Mouse (Mus musculus) embryonic facial prominence, embryonic 14.5 days (tissue): ENCODE measurements at regions not wholly inside any gene's neighbourhood (a gene's known extent, or its start where the extent isn't known, plus 50 kb on each side); places are given as distances from the start of the nearest gene placed in this dataset.

Experiments used
- ATAC-seq: fragments of 200-750 bp; cut with Nextera tagmentation; 2 replicates; pipeline ENCODE4 v1.8.0; 2017; ENCODE audit warnings: low read depth, moderate number of reproducible peaks, moderate TSS enrichment
- DNase-seq: peaks from one replicate; pipeline ENCODE4 v3.0.0-alpha.2; 2015; ENCODE audit warnings: low spot score
- H3K27ac ChIP-seq: fragments of 300-500 bp; sonication (generic); replicated peaks from 2 replicates; pipeline ENCODE4 v1.5.1; 2014; ENCODE audit warnings: low read depth, mild to moderate bottlenecking, low read length, moderate library complexity
- H3K27me3 ChIP-seq: fragments of 300-500 bp; sonication (generic); replicated peaks from 2 replicates; pipeline ENCODE4 v1.6.1; 2014; ENCODE audit warnings: low read length; ENCODE audit not compliant: control insufficient read depth, insufficient read depth
- H3K36me3 ChIP-seq: fragments of 300-500 bp; sonication (generic); 2 replicates; pipeline ENCODE4 v1.6.1; 2014; ENCODE audit warnings: low read length, mixed read lengths; ENCODE audit not compliant: control insufficient read depth, insufficient read depth
- H3K4me1 ChIP-seq: fragments of 300-500 bp; sonication (generic); 2 replicates; pipeline ENCODE4 v1.6.1; 2014; ENCODE audit warnings: antibody characterized with exemption, low read length; ENCODE audit not compliant: control insufficient read depth, insufficient read depth
- H3K4me2 ChIP-seq: fragments of 300-500 bp; sonication (generic); 2 replicates; pipeline ENCODE4 v1.6.1; 2014; ENCODE audit warnings: low read depth, mild to moderate bottlenecking, low read length, moderate library complexity, mixed read lengths
- H3K4me3 ChIP-seq: fragments of 300-500 bp; sonication (generic); 2 replicates; pipeline ENCODE4 v1.5.1; 2014; ENCODE audit warnings: low read depth, mild to moderate bottlenecking, low read length
- H3K9ac ChIP-seq: fragments of 300-500 bp; sonication (generic); 2 replicates; pipeline ENCODE4 v1.6.1; 2014; ENCODE audit warnings: low read depth, mild to moderate bottlenecking, low read length, moderate library complexity, mixed read lengths
- H3K9me3 ChIP-seq: fragments of 300-500 bp; sonication (generic); 2 replicates; pipeline ENCODE4 v1.6.1; 2016; ENCODE audit warnings: low read length; ENCODE audit not compliant: control insufficient read depth
- WGBS: fragments of 180-500 bp; shearing (Covaris S2); extraction: QIAGEN DNeasy Blood & Tissue Kit; methylation state at CpG from one replicate; pipeline ENCODE4 v1.1.7; 2014; 5-methylcytosine and 5-hydroxymethylcytosine counted together

DNA sequence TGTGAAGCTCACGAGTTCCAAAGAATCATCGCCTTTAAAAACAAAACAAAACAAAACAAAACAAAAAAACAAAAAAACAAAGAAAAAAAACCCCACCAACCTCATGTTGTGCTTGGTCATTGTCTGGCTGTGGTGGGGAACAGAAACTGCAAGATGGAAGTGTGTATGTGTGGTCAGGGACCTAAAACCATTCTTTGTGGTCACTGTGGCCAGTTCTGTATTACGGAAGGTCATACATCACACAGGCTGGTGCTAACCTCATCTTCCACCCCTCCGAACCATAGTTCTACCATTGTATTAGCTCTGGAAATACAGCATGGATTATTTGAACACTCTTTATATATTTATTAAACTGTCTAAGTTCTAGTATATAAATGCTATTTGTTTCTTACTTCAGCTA, 173.2 kb downstream of the Ndfip2 start:
- H3K4me1 ChIP-seq = peaks cover 18% of the 10 kb centered on the region
- DNase-seq = no peak
- no peaks in the 10 kb centered on the region for H3K36me3 ChIP-seq
- no peak overlapping the region for H3K4me2 ChIP-seq
- no peak overlapping the region for H3K9ac ChIP-seq
- H3K27me3 ChIP-seq = no peaks in the 10 kb centered on the region
- no peak overlapping the region for H3K27ac ChIP-seq
- 93% methylated on average over 4 of the region's 4 CpGs for WGBS
- no peak overlapping the region for H3K4me3 ChIP-seq
- H3K9me3 ChIP-seq = no peaks in the 10 kb centered on the region
- ATAC-seq = no peak

DNA sequence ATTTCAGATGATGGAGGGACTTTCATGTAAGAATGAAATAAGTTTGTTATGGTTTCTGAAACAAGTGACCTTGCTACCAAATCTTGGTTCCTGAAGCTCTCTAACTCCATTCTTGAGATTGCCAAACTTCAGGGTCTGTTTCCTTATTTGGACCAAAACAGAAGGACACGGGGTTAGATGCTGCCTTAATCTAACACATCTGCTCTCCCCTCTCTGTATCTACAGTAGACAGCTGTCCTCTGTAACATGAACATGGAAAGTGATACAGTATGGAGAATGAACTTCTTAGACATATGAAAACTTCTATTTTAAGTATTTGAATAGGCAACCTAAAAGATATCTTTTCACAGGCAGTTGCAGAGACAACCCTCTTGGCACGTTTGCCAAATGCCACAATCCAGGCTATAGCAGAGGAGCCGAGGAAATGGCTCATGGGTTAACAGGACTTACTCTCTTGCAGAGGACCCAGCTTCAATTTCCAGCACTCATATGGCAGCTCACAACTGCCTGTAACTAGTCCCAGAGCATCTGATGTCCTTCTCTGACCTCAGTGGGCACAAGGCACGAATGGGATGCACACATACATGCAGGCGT, 171.4 kb downstream of the Ndfip2 start:
- no peaks in the 10 kb centered on the region for H3K36me3 ChIP-seq
- peak; percentile 65 for DNase-seq
- no peak overlapping the region for H3K9ac ChIP-seq
- peak; percentile 64 for ATAC-seq
- no peak overlapping the region for H3K27ac ChIP-seq
- H3K9me3 ChIP-seq = no peaks in the 10 kb centered on the region
- H3K4me3 ChIP-seq = no peak overlapping the region
- H3K4me1 ChIP-seq = peaks cover 25% of the 10 kb centered on the region
- H3K4me2 ChIP-seq = no peak overlapping the region
- H3K27me3 ChIP-seq = no peaks in the 10 kb centered on the region
- 65% methylated on average over 5 of the region's 5 CpGs for WGBS

DNA sequence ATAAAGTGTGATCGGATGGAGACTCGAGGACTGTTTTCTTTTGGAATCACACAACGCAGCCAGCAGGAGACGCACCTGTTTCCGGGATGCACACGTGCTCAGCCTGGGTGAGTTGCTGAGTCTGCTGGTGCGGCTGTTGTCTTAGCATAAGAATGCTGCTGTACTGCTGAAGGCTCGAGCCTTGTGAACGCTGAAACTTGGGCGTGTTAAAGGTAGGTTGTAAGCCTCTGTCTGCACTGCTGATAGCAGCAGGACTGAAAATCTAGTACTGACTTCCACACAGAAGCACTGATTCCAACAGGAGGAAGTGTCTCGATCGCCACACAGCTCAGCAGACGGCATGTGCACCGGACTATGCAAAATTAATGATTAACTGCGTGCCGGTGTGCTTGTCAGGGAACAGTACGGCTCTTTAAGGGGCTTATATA, 169.1 kb downstream of the Ndfip2 start:
- H3K9ac ChIP-seq = no peak overlapping the region
- peak overlapping the region; percentile 4; the same call in 1 of the 2 replicates for H3K4me3 ChIP-seq
- H3K27me3 ChIP-seq = no peaks in the 10 kb centered on the region
- DNase-seq = peak; percentile 85
- no peaks in the 10 kb centered on the region for H3K36me3 ChIP-seq
- peak overlapping the region; percentile 43 for H3K4me2 ChIP-seq
- WGBS = 32% methylated on average over 17 of the region's 17 CpGs
- H3K9me3 ChIP-seq = no peaks in the 10 kb centered on the region
- ATAC-seq = peak; percentile 89
- H3K4me1 ChIP-seq = peaks cover 25% of the 10 kb centered on the region
- H3K27ac ChIP-seq = peak overlapping the region; percentile 72

DNA sequence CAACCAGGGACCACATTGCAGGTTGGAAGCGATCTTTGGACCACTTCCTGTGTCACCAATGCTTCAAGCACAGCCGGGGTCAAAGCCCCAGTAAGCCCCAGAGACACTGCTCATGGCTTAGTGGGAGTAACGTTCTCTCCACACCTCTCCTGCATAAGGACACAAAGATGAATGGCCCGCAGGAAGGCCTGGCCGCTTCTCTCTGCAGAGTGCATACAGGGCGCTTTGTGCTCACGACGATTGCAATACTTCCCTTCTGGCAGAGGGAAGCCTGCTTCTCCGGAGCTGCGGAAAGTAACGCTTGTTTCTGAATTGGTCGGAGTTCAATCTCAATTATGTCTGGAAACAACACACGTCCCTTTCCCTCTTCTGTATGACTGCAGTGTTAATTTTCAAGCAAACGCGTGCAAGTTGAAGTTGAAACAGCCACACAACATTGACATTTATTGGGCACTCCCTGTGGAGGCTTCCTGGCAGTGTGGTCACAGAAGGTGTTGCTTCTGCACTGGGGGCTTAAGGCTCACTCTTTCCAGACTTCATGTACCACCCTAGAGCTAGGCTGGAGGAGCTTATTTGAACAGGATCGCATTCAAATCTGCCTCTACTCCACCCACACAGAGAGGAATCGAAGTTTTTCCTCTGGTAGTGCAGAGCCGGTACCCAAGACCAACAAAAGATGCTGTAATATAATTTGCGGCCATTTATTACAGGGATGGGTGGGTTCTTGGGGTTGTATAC, 168.4 kb downstream of the Ndfip2 start:
- ATAC-seq = peak; percentile 70; the same call in 1 of the 2 replicates
- Histone ChIP-seq H3K9ac (no peak overlapping the region), H3K4me2 (peak overlapping the region; percentile 43), H3K36me3 (no peaks in the 10 kb centered on the region), H3K27me3 (no peaks in the 10 kb centered on the region), H3K4me1 (peaks cover 25% of the 10 kb centered on the region), H3K27ac (peak overlapping the region; percentile 72), H3K9me3 (no peaks in the 10 kb centered on the region), H3K4me3 (no peak overlapping the region)
- 46% methylated on average over 19 of the region's 19 CpGs for WGBS
- DNase-seq = peak; percentile 70

DNA sequence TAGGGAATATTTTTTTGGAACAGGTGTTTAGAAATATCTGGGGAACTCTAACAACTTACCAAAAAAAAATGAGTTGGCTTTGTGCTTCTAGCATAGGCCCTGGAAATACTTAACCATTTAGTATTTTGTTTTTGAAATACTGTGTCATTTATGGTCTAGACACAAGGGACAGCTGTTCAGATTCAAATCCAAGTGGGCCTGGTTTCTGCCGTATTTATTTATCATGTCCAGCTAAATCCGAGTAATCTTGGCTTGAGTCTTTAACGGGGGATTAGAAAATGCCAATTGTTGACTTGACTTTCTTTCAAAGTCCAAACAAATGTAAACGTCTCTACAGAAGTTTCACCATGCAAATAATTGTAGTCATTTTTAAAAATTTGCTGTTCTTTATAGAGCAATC, 159.6 kb downstream of the Ndfip2 start:
- 28% methylated on average over 4 of the region's 4 CpGs for WGBS
- peak; percentile 63 for DNase-seq

DNA sequence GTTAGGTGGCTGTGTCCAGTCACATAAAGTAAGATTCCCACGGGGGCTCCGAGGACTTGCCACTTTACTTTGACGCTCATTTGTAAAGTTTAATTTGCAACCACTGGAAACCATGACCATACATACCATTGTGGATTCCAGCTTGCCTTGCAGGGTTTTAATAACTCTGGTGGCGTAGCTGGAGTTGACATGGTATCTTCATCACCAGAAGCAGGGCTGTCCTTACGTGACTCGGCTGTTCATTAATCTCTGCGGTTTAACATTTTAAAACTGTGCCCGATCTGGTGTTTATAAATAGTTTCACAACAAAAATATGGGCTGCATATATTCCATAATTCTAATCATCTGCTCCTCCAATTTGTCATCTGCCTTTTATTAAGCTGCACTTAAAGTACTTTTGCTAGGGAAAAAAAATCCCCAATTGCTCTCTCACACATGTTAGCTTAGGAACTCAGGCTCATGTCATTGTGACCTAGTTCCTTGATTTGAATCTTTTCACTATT, 159.1 kb downstream of the Ndfip2 start:
- H3K27me3 ChIP-seq = no peaks in the 10 kb centered on the region
- no peak overlapping the region for H3K4me3 ChIP-seq
- ATAC-seq = peak; percentile 2; the same call in 1 of the 2 replicates
- no peak overlapping the region for H3K4me2 ChIP-seq
- no peaks in the 10 kb centered on the region for H3K36me3 ChIP-seq
- no peaks in the 10 kb centered on the region for H3K9me3 ChIP-seq
- DNase-seq = peak; percentile 79
- no peak overlapping the region for H3K9ac ChIP-seq
- H3K27ac ChIP-seq = no peak overlapping the region
- peaks cover 6% of the 10 kb centered on the region; the same call in 1 of the 2 replicates for H3K4me1 ChIP-seq
- 38% methylated on average over 8 of the region's 8 CpGs for WGBS

More for the DNA sequence above, 159.6 kb downstream of the Ndfip2 start:
- no peaks in the 10 kb centered on the region for H3K27me3 ChIP-seq
- no peaks in the 10 kb centered on the region for H3K36me3 ChIP-seq
- no peak overlapping the region for H3K27ac ChIP-seq
- no peaks in the 10 kb centered on the region for H3K9me3 ChIP-seq
- no peak overlapping the region for H3K4me3 ChIP-seq
- H3K9ac ChIP-seq = no peak overlapping the region
- H3K4me2 ChIP-seq = no peak overlapping the region
- ATAC-seq = no peak
- H3K4me1 ChIP-seq = peaks cover 6% of the 10 kb centered on the region; the same call in 1 of the 2 replicates

DNA sequence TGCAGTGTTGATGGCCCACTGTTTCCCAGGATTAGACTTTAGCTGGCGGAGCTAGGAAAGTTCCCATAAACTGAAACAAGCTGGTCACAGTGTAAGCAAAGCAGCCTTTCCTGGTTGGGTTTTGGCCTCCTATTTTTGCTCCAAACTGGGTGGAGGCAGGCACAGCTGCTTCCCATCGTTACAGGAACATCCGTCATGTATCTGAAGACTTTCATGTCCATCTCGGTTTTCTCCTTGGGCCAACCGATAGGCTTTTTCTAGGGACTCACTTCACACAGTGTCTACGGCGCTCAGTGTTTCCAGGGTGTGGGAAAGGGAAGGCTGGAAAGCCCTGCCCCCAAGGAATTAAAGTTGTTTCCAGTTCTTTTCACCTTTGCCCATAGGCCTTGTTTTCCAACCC, 158.6 kb downstream of the Ndfip2 start:
- no peaks in the 10 kb centered on the region for H3K9me3 ChIP-seq
- peaks cover 6% of the 10 kb centered on the region; the same call in 1 of the 2 replicates for H3K4me1 ChIP-seq
- DNase-seq = peak; percentile 40
- no peaks in the 10 kb centered on the region for H3K27me3 ChIP-seq
- no peak overlapping the region for H3K9ac ChIP-seq
- no peak overlapping the region for H3K4me2 ChIP-seq
- ATAC-seq = peak; percentile 44; the same call in 1 of the 2 replicates
- H3K27ac ChIP-seq = no peak overlapping the region
- H3K36me3 ChIP-seq = no peaks in the 10 kb centered on the region
- H3K4me3 ChIP-seq = no peak overlapping the region
- WGBS = 43% methylated on average over 7 of the region's 7 CpGs

DNA sequence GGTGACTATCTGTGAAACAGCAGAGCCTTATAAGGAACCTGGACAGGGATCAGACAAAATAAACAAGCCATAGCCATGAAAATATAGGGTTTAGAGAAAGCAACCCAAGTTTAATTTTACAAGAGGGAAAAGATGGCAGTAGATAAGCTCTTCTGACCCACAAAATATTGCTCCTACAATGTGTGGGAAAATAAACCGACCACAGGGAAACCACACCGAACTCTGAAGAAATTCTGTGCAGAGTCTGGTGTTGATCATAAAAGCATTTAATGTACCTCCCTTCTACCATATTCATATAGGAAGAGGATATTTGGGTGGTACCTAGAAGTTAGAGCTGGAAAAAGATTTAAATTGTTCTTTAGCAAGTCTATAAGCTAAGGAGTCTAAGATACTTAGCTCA, 146.3 kb downstream of the Ndfip2 start:
- Histone ChIP-seq H3K36me3 (no peaks in the 10 kb centered on the region), H3K9ac (no peak overlapping the region), H3K4me2 (no peak overlapping the region), H3K4me3 (no peak overlapping the region), H3K27me3 (no peaks in the 10 kb centered on the region), H3K27ac (no peak overlapping the region), H3K4me1 (no peaks in the 10 kb centered on the region), H3K9me3 (0 out of 2 replicates have a peak, but pooled peaks cover 8% of the 10 kb centered on the region)
- 69% methylated on average over 2 of the region's 2 CpGs for WGBS
- no peak for DNase-seq
- no peak for ATAC-seq
